Mouse (Mus musculus): ENCODE measurements around the gene Negr1. TPM values are rescaled to one million over a fixed set of nuclear protein-coding genes. Genes with fewer than 3 reads are reported as not detected.

Negr1 gene
- total RNA-seq, 2 experiments from 2014 or later = 0.61 to 1.4 TPM

DNA sequence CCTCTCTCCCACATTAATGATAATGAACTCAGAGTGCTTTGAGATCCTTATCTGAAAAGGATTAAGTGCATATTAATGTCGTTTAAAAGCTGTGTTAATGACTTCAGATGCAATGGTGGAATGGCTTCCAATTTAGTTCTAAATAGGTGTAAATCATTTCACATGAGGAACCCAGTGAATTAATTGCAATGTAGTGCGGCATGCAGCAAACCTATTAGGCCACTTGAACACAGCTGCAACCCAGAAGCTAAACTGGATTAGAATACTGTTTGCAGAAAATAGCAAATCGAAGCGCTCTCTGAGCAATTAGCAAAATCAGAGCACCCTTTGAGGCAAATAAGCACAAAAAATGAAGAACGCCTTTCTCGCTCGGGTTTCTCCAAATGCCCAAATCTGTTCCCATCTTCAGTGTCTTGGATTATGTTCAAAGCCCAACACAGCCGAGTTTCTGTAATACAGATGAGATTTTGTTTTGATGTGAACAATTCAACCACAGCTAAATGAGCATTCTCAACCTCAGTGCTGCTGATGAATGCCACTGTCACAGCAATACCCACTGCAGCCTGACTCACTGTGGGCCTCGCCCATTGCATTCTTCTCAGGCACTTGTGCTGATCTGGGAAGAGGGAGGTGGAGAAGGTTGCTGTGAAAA is 342.5 kb downstream of the Negr1 start:
- no peak for DNase-seq

- no peak for DNase-seq
Measured at GRCm38 (mm10) chr3:156912816-156913215, 351.2 kb downstream of the Negr1 start.

- no peak for DNase-seq
Measured at GRCm38 (mm10) chr3:156921369-156921768, 359.8 kb downstream of the Negr1 start.

DNA sequence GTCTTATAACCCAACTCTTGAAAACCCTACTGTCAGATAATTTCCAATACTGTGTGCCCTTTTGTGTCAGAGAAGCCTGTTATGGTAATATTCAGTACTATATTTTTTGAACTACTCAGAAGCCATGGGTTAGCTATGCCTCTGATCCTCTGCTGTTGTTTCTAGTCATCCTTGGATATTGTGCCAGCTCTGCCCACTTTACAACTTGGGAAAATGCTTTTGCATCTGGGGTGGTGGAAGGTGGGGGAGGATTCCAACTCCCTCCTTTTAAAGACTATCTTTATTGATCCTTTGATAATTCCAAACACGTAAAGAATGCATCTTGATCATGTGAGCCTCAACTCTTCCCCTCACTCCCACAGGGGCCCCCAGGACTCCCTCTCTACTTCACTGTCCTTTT is 361.6 kb downstream of the Negr1 start:
- no peak for DNase-seq

DNA sequence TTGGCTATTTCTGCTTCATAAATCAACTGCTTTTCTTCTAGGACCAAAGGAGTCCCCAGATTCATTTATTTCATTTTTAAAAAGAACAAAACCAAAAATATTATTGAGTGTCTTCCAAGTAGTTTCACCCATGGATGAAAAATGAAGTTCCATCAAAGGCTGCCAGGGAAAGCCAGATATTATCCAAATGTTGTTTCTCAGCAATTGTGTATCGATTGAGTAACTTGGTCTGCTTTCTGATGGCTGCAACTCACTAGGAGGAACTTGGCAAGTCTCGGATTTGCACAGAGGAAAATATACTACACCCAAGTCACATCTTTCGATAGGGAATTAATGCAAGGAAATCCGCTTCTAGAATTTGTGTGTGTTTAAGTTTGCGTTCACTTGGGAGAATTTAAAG is 363.5 kb downstream of the Negr1 start:
- DNase-seq = no peak

DNA sequence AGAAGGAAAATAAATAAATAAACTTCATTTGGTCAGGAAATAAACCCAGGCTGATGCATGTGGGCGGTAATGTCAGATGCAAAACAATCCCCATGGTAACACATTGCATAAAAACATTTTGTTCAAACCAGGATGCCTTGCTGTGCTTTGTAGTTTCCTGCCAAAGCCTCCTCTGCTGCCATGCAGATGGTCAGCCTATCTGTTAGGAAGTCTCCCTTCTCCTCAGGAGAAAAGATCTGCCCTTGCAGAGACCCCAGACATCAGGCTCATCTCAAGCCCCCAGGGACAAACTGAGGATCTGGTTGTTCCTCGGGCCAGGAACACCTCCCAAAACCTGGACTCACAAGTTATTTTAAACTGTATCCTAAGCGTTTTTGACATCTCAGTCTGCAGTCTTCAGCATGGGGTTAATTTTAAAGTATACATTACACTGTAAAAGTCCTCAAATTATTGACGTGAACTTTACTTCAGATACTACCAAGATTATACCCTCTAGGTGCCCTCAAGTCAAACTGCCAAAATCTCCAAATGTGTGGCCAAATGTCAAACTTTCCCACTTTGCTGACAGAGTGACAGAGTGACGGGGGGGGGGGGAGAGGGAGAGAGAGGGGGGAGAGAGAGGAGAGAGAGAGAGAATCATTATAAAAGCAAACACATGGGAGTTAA is 366.9 kb downstream of the Negr1 start:
- DNase-seq = peak; percentile 29

- no peak for DNase-seq
Measured at GRCm38 (mm10) chr3:156929062-156929397, 367.4 kb downstream of the Negr1 start.

- DNase-seq = no peak
Measured at GRCm38 (mm10) chr3:156929677-156930440, 368.3 kb downstream of the Negr1 start.

DNA sequence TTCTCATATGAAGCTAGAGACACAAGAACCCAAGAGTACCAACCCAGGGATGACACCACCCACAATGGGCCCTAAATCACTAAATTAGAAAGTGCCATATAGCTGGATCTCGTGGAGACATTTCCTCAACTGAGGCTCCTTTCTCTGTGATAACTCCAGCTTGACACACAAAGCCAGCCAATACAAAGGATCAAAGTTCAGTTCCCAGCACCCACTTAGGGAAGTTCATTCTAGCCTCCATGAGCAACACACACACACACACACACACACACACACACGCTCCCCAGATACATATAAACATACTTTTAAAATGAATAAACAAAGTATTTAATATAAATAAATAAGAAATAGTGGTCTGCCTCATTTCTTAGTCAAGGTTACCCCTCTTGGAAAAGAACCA is 369.4 kb downstream of the Negr1 start:
- DNase-seq = no peak

- no peak for DNase-seq
Measured at GRCm38 (mm10) chr3:156931540-156931939, 369.9 kb downstream of the Negr1 start.

DNA sequence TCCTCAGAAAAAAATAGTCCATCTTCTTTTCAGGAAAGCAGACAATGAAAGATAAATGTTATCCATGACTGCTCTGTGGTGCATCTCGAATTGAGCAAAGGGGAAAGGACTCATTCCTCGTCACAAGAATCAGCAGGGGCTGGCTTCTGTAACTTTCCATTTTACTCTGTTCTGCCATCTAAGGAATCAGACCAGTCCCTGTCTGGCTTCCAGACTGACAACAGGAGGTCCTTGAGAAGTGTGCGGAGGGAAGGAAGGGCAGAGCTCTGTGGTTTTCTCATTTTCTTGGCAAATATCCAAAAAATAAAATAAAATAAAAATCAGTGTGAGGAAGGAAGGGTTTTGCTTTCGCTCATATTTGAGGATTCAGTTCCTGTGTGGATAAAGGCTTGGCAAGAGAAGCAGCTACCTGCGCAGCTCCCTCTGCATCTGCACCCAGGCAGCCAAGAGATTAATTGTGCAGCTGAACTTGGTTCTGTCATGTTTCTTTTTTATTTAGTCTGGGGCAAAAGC is 373.2 kb downstream of the Negr1 start:
- DNase-seq = no peak

DNA sequence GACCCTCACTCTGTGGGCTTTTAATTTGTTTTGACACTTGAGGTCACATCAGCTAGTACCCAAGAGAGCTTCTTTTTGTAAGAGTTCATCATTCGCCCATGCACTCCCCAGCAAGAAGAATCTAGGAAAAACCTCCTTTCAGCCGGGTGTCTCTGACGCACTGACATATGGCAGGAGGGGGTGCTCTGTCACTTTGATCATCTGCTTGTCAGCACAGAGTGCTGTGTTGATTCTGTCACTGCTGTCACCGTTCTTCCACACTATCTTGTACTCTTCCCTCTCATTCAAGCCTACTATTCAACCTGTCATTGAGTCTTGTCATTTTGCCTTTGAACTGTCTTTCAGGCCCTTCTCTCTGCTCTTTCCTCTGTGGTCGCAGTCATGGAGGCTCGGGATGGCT is 385.8 kb downstream of the Negr1 start:
- no peak for DNase-seq

DNA sequence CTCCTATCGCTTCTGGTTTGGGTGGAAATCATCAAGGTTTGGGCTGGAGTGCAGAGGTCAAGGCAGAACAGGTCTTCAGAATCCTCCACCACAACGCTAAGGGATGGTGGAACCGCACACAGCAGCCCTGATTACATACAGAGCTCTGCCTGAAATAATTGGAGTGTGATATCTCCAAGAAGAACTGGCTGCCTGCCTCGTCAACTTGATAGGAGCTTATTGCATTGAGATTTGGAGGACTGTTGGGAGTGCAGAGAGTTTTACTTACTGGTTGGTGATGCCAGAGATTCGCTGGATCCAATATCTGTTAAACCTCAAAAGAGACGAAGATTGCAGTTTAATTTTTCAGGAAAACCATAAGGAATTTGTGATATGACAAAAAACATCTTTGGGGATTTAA is 391.4 kb downstream of the Negr1 start:
- no peak for DNase-seq

DNA sequence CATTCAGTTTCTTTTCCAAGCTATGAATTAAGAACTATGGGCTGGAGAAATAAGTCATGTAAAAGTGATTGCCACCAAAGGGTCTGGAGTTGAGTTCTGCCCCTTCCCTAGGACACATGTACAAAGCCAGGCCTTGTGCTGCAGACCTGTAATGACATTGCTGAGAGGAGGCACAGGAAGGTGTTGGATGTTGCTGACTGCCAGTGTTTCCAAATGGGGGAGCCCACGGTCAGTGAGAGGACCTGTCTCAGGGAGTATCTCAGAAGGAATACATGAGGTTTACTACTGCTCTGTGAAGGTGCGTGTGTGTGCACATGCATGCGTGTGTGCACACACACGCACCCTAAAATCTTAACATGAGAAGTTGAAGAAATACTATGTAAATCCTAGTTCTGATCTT is 393.5 kb downstream of the Negr1 start:
- no peak for DNase-seq

DNA sequence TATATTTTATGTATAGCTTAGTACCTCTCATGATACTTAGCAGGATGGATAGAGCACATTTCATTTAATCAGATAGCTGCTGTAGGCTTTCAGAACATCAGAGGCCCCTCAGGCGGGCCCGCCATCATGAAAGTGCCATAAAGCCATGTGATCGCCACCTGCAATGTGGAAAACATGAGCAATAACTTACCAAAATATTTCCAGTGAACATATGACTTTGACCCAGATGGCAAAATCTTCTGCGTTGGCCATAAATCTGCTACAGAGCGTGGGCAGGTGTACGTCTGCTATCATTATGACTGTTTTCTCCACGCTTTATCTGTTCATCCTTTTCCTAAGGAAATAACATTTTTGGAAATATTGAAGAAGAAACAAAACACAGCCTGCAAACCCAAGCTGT is 397.0 kb downstream of the Negr1 start:
- DNase-seq = no peak

DNA sequence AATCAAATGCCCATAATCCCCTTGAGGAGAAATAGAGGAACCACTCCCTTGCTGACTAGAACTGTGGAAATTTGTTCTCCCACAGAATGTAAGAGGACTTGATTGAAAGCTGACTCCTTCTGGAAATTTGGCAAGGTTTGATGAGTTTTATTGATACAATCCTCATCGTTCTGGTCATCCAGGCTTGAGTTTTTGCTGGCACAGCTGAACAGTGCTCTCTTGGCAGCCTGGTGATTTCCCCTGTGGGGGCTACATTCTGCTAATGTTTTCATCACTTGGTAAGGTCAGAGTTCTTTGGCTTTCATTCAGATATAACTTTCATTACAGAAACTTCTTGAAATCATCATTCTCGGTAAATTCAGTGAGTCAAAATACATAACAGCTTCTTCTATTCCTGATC is 407.2 kb downstream of the Negr1 start:
- no peak for DNase-seq

- no peak for DNase-seq
Measured at GRCm38 (mm10) chr3:156971104-156971503, 409.5 kb downstream of the Negr1 start.

DNA sequence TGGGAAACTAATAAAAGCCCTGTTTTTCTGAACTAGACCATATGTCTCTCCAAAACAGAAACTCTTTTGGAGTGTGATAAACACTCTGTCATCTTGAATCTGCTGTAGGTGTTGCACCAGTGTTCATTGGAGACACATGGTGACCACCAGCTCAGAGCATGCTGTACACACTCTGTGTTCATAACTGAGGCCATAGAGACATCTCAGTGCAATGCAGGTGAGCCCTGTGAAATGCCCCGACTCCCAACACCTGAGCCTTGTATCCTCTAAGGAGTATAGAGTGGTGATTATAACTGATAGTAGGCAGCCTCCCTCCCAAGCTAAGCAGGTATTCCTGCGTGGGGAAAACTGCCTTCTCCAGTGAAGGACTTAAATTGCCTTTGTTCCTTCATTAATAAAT is 415.2 kb downstream of the Negr1 start:
- DNase-seq = no peak

GRCm38 (mm10) chr3:156980042-156980716 is 418.6 kb downstream of the Negr1 start:
- no peak for DNase-seq

DNA sequence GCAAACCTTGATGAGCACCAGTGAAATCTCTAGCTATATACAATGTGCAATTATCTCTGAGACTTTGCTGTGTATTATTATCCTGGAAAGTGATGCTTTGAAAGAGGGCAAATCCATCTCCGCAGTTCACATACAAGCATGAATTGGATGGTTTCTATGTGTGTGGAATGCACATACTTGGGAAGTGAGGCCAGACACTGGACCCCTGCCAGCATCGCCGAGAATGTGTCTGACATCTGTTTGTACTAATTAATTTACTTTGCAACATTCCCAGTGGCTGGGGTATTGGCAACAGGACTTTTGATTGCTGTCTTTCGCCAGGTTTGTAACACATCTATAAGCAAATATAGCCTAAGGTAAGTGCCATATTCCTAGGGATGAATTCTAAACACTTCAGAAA is 420.5 kb downstream of the Negr1 start:
- peak; percentile 69 for DNase-seq

DNA sequence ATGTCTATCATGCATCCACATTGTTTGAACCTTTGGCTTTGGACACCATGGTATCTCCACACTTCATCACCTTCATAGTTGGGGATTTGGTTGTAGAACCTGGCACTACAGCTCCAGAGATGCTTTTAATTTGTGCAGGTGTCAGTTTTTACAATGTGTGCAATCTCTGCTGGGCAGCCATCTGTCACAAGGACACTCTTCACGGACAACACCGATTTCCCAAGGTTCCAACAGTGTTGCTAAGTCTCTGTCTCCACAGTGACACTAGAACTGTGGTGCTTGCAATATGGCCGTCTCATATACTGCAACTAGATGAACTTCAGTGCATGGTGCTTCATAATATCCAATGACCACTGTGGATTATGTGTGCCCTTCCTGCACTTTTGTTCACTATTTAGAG is 425.5 kb downstream of the Negr1 start:
- no peak for DNase-seq

DNA sequence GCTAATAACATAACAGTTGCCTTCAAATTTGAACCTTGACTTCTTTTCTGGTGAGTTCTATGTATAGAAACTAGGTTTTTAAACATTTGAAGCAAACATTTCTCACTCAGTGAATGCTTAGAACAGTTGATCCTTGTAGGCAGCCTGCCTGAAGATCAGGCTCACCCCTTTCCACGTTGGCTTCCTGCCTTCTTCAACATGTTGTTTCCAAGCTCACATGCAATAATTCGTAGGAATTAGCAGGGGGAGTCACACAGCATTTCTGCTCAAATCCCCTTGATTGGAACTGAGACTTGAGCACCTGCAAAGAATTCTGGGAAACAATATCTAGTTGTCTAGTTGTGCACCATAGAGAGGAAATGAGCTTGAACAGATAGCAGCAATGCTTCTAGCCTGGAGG is 430.6 kb downstream of the Negr1 start:
- DNase-seq = no peak

DNA sequence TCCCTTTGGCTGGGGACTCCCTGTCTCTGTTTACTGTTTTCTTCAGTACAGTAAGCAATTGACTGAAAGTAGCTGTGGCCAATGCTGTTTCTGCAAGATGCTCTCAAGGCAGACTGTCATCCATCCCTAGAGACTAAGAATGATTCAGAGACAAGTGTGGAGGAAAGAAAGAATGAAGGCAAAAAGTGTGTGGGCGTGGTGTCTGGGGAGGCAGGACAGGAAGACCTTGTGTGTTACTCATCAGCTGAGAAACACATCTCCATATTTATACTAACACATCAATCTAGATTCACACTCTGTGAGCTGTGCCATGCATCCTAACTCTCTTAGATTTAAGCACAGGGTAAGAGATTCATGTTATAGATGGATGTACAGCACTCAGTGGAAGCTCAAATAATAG is 431.2 kb downstream of the Negr1 start:
- DNase-seq = no peak

All from heart, postnatal 4 days (tissue).